Mouse (Mus musculus) thymus, adult 2 months (tissue): ENCODE results near the gene Gm26897. TPM values are rescaled to one million over a fixed set of nuclear protein-coding genes. Genes with fewer than 3 reads are reported as not detected.

Experiments used
- DNase-seq: peaks from one replicate; pipeline ENCODE4 v3.0.0; 2021
- H3K27ac ChIP-seq: fragments of 200-500 bp; 2 replicates; pipeline ENCODE4 v1.5.1; 2012; ENCODE audit warnings: low read length, control low read depth; ENCODE audit not compliant: control insufficient read depth, insufficient read depth
- H3K27me3 ChIP-seq: fragments of 200-500 bp; 2 replicates; pipeline ENCODE4 v1.6.1; 2012; ENCODE audit warnings: mild to moderate bottlenecking, low read length, moderate library complexity, mixed read lengths; ENCODE audit not compliant: control insufficient read depth, insufficient read depth
- H3K36me3 ChIP-seq: fragments of 200-500 bp; 2 replicates; pipeline ENCODE4 v1.6.1; 2012; ENCODE audit warnings: mild to moderate bottlenecking, low read length, moderate library complexity; ENCODE audit not compliant: control insufficient read depth, insufficient read depth
- H3K4me1 ChIP-seq: fragments of 200-500 bp; replicated peaks from 2 replicates; pipeline ENCODE4 v1.6.1; 2012; ENCODE audit warnings: low read length; ENCODE audit not compliant: control insufficient read depth, insufficient read depth
- H3K4me3 ChIP-seq: fragments of 200-500 bp; 2 replicates; pipeline ENCODE4 v1.5.1; 2012; ENCODE audit warnings: mild to moderate bottlenecking, low read length, control low read depth, moderate library complexity; ENCODE audit not compliant: control insufficient read depth, insufficient read depth
- CTCF ChIP-seq: fragments of 200-500 bp; IDR thresholded peaks from 2 replicates; pipeline ENCODE4 v1.5.1; 2012; ENCODE audit warnings: mild to moderate bottlenecking, control low read depth, low read length, moderate library complexity, borderline replicate concordance; ENCODE audit not compliant: control insufficient read depth, poor library complexity, insufficient read depth; ENCODE audit errors: extremely low read depth
- POLR2A ChIP-seq: fragments of 200-500 bp; IDR thresholded peaks from 2 replicates; pipeline ENCODE4 v1.6.1; 2012; ENCODE audit warnings: mild to moderate bottlenecking, low read length, control low read depth, moderate library complexity; ENCODE audit not compliant: control insufficient read depth, poor library complexity, insufficient read depth; ENCODE audit errors: extremely low read depth
- WGBS: fragments of 180-500 bp; shearing (Covaris S2); methylation state at CpG from one replicate; pipeline ENCODE4 v1.1.7; 2018; 5-methylcytosine and 5-hydroxymethylcytosine counted together
- polyA plus RNA-seq: library from polyadenylated mRNA; depleted of rRNA; stranded (reverse); fragments of >200 nt; gene quantifications from 2 replicates; pipeline ENCODE4 v1.2.3, GENCODE M21; 2012

Gm26897 gene
- polyA plus RNA-seq, 1 experiment: not detected

DNA sequence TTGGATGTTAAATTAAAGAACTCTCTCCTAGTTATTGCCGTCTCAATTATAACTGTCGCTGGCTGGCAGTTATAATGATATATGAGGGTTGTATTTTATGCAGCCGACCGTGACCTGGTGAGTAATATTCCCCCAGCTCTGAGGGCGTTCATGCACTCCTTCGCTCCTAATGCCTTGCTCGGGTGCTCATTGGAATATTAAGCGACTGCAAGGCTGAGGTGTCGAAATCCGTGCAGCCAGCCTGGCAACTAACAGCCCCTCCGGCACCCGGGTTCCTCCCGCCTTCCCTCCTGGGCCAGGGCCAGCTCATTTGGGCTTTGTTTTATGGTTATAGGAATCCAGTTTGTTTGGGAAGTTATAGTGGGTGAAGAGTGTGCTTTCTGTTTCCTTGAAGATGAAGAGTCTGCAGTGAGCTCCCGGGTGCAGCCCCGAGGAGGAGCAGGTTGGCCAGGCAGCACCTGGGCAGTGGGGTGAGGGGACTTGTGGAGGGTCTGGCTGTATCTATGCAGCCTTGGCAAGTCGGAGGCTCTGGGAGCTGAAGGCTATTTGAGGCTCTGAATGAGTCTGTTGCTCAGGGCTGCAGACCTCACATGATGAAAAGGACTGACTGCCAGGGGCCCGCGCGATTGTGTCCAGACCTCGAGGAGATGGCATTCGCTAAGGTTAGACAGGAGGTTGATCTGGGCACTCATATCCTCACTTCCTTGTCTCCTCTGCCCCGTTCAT is 8.4 kb upstream of the Gm26897 start:
- H3K27ac ChIP-seq: no peak overlapping the region
- H3K36me3 ChIP-seq: no peaks in the 10 kb centered on the region
- H3K27me3 ChIP-seq: no peaks in the 10 kb centered on the region
- no peak for DNase-seq
- no peak overlapping the region for H3K4me3 ChIP-seq
- WGBS: 89% methylated on average over 22 of the region's 22 CpGs
- H3K4me1 ChIP-seq: no peaks in the 10 kb centered on the region; the same call in 1 of the 2 replicates
- no peak for TF ChIP-seq POLR2A
- no peak for TF ChIP-seq CTCF

DNA sequence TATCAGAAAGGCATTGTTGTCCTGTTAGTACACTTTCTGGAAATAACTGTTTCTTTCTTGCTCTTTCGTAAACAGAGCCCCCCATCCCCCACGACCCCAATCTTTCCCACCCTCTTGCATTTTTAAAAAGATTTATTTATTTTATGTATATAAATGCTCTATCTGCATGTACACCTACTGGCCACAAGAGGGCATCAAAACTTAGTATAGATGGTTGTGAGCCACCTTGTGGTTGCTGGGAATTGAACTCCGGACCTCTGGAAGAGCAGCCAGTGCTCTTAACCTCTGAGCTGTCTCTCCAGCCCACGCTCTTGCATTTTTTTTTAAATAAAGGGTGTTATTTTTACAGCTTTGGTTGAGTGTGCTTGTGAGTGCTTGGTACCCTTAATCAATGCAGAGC is 5.3 kb upstream of the Gm26897 start:
- no peak for TF ChIP-seq POLR2A
- no peak for TF ChIP-seq CTCF
- Histone ChIP-seq H3K36me3 (no peaks in the 10 kb centered on the region), H3K4me1 (no peaks in the 10 kb centered on the region; the same call in 1 of the 2 replicates), H3K27ac (no peak overlapping the region), H3K27me3 (no peaks in the 10 kb centered on the region), H3K4me3 (no peak overlapping the region)
- WGBS: 80% methylated on average over 4 of the region's 4 CpGs
- no peak for DNase-seq

DNA sequence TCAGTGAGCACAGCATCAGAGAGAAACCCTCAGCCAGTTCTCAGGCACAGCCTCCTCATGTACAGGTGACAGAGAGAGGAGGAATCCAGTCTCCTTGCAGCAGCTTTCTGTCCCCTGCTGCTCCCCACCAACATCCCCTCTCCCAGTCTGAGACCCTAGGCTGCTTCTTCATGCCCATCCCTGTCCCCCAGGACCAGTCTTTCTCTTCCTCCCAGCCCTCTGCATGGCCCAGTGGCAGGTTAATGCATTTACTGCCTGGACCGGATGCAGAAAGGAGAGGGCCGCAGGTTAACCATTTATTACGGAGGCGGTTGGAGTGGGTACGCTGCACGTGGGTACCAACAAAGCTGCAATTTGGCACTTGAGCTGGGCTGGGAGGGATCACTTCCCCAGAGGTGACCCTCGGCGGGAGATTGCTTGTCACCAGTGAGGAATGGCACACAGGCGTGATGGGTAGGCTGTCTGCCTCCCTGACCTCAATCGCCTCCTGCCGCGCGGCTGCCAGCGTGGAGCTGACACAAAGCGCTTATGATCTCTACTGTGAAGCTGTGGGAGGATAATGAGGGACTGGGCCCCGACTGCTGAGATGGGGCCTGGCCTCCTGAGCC is 3.1 kb upstream of the Gm26897 start:
- H3K4me3 ChIP-seq: no peak overlapping the region
- H3K27me3 ChIP-seq: no peaks in the 10 kb centered on the region
- no peaks in the 10 kb centered on the region for H3K36me3 ChIP-seq
- DNase-seq: no peak
- TF ChIP-seq POLR2A (no peak), CTCF (no peak)
- no peaks in the 10 kb centered on the region for H3K4me1 ChIP-seq
- 79% methylated on average over 16 of the region's 16 CpGs for WGBS
- H3K27ac ChIP-seq: no peak overlapping the region

DNA sequence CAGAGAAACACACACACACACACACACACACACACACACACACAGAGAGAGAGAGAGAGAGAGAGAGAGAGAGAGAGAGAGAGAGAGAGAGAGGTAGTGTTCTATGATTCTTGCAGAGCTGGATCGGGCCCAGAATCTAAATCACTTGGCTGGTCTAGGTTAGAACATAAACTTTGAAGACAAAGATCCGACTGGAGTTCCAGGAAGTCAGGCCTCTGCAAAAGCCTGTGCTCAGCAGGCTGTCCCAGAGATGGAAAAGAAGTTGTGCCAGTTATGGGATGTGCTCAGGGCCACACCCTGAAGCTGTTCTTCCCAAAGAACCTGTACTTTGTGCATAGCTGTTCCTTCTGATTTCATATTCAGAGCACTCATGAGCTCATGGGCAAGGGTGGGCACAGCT is 1.5 kb upstream of the Gm26897 start:
- Histone ChIP-seq H3K4me3 (no peak overlapping the region), H3K4me1 (no peaks in the 10 kb centered on the region), H3K36me3 (no peaks in the 10 kb centered on the region), H3K27ac (no peak overlapping the region), H3K27me3 (no peaks in the 10 kb centered on the region)
- DNase-seq: no peak
- 85% methylated on average over 2 of the region's 2 CpGs for WGBS
- TF ChIP-seq CTCF (no peak), POLR2A (no peak)

DNA sequence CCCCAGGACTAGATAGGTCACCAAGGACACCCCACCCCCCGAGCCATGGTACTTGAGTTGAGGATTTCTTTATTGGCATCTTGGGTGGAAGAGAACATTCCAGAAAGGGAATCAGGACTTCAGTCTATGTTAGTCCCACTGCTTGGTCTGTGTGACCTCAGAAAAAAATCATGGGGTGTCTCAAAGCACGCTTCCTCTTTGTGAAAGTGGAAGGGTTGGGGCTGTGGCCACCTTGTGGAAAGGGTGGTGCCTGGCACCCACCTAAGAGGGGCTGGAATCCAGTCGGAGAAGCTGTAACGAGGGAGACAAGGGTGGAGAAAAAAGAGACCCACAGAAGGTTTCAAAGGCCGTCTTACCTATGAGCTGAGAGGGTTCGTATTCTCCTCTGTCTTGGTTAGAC is 5.8 kb downstream of the Gm26897 start:
- DNase-seq: no peak
- no peaks in the 10 kb centered on the region for H3K4me1 ChIP-seq
- WGBS: 43% methylated on average over 6 of the region's 6 CpGs
- H3K4me3 ChIP-seq: no peak overlapping the region
- TF ChIP-seq CTCF: no peak
- TF ChIP-seq POLR2A: no peak
- no peaks in the 10 kb centered on the region for H3K27me3 ChIP-seq
- no peaks in the 10 kb centered on the region for H3K36me3 ChIP-seq
- no peak overlapping the region for H3K27ac ChIP-seq

DNA sequence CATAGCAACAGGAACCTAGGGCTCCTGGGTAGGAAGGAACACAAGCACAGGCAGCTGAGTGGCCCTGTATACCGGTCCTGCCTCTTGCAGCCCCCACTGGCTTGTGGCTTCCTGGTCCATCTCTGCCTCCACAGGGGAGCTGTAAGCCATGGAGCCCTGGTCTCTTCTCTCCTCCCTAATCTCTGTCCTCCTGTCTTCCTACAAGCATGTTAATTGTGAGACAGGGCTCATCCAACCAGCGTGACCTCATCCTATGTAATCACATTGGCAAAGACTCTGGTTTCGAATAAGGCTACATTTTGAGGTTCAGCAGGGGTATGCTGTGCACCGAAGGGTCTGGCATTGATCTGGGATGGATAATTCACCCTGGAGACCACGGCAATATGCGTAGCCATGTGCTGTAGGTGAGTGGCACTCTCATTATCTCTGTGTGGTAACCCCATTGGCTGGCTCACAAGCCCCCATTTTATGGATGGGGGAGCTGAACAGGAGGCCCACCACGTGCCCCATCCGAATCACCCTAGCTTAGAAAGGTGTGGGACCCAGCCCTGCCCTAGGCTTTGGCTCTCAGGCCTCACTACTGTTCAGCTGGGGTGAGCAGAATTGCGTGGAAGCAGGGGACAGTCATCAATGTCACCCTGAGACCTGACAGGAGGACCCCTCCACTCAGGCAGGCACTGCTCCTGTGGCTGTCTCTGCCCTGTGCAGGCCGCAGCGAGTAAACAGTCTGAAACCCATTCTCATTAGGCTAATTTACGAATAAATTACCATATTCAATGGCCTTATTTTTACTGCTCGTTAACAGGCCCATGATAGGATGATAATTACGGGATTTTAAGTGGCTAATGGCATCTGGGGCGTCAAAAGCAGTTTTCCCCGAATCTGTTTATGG is 6.9 kb downstream of the Gm26897 start:
- DNase-seq: no peak
- 81% methylated on average over 16 of the region's 16 CpGs for WGBS
- Histone ChIP-seq H3K27me3 (no peaks in the 10 kb centered on the region), H3K27ac (no peak overlapping the region), H3K4me3 (no peak overlapping the region), H3K4me1 (no peaks in the 10 kb centered on the region), H3K36me3 (no peaks in the 10 kb centered on the region)
- no peak for TF ChIP-seq CTCF
- no peak for TF ChIP-seq POLR2A
